Mouse (Mus musculus) hindbrain, embryonic 13.5 days (tissue): Measurements from ENCODE around the gene Slc26a1. TPM values are rescaled to one million over a fixed set of nuclear protein-coding genes. Genes with fewer than 3 reads are reported as not detected.
A peak's percentile ranks its signal among the peaks of the same experiment; 100 is the strongest.

Experiments
- ATAC-seq: fragments of 200-750 bp; cut with Nextera tagmentation; 2 replicates; pipeline ENCODE4 v1.8.0; 2017; ENCODE audit warnings: moderate TSS enrichment; ENCODE audit not compliant: low FRiP score
- H3K27ac ChIP-seq: fragments of 300-500 bp; sonication (generic); 2 replicates; pipeline ENCODE4 v1.5.1; 2015; ENCODE audit warnings: inconsistent platforms, mild to moderate bottlenecking, moderate library complexity
- H3K27me3 ChIP-seq: fragments of 300-500 bp; sonication (generic); 2 replicates; pipeline ENCODE4 v1.6.1; 2015; ENCODE audit warnings: mild to moderate bottlenecking, inconsistent platforms
- H3K36me3 ChIP-seq: fragments of 300-500 bp; sonication (generic); 2 replicates; pipeline ENCODE4 v1.6.1; 2015; ENCODE audit warnings: mild to moderate bottlenecking, inconsistent platforms
- H3K4me1 ChIP-seq: fragments of 300-500 bp; sonication (generic); replicated peaks from 2 replicates; pipeline ENCODE4 v1.6.1; 2015; ENCODE audit warnings: inconsistent platforms
- H3K4me2 ChIP-seq: fragments of 300-500 bp; sonication (generic); 2 replicates; pipeline ENCODE4 v1.6.1; 2015; ENCODE audit warnings: inconsistent platforms, mild to moderate bottlenecking, moderate library complexity
- H3K4me3 ChIP-seq: fragments of 300-500 bp; sonication (generic); 2 replicates; pipeline ENCODE4 v1.5.1; 2015; ENCODE audit warnings: mild to moderate bottlenecking, inconsistent platforms
- H3K9ac ChIP-seq: fragments of 300-500 bp; sonication (generic); 2 replicates; pipeline ENCODE4 v1.6.1; 2015; ENCODE audit warnings: mild to moderate bottlenecking, inconsistent platforms
- H3K9me3 ChIP-seq: fragments of 300-500 bp; sonication (generic); 2 replicates; pipeline ENCODE4 v1.6.1; 2016; ENCODE audit warnings: inconsistent platforms
- WGBS: fragments of 180-500 bp; shearing (Covaris S2); methylation state at CpG from one replicate; pipeline ENCODE4 v1.1.7; 2015; 5-methylcytosine and 5-hydroxymethylcytosine counted together
- polyA plus RNA-seq: library from polyadenylated mRNA; unstranded; fragments of >200 nt; fragmentation: Nextera tagmentation; extraction: Ambion mirVana; gene quantifications from 2 replicates; pipeline ENCODE4 v1.2.1, GENCODE M21; 2015

The Slc26a1 gene
- polyA plus RNA-seq: 2.0 and 2.7 TPM in 2 replicates

DNA sequence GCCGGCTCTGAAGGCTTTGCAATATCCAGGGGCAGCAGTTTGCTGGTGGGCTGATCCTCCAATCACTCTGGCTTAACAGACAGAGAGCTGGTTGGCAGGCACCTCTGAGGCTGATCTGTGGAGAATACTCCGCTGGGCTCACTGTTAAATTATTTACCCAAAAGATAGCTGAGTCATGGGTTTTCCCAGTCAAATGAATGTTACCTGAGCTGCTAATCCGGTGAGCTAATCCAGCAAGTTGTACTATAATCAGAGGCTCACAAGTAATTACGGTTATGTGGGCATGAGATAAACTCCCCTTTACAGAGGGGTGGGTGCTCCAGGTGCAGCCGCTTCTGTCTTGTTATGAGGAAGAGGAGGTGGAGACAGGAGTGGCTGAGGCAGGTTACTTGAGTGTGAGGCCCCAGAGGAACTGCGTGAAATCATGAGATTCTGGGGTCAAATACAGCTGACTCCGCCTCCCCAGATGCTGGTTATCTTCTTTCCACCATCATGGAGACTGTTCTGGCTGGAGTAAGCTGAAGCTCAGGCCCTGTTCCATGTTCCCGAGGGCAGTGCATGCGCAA, at the start of gene Slc26a1:
TSS of gene Slc26a1 (minus strand) at position 319 of the 566 bp plus-strand sequence.
- H3K9ac ChIP-seq: no peak within 1 kb of the TSS
- no peak within 1 kb of the TSS for H3K4me3 ChIP-seq
- WGBS: 83% methylated on average over 9 of the region's 9 CpGs
- H3K36me3 ChIP-seq: peaks cover 27% of the 10 kb centered on the region
- ATAC-seq: no peak
- H3K9me3 ChIP-seq: no peaks in the 10 kb centered on the region
- H3K4me1 ChIP-seq: peaks cover 18% of the 10 kb centered on the region
- H3K27me3 ChIP-seq: no peaks in the 10 kb centered on the region
- H3K4me2 ChIP-seq: no peak within 1 kb of the TSS
- H3K27ac ChIP-seq: peak within 1 kb of the TSS; percentile 94; the same call in 1 of the 2 replicates

DNA sequence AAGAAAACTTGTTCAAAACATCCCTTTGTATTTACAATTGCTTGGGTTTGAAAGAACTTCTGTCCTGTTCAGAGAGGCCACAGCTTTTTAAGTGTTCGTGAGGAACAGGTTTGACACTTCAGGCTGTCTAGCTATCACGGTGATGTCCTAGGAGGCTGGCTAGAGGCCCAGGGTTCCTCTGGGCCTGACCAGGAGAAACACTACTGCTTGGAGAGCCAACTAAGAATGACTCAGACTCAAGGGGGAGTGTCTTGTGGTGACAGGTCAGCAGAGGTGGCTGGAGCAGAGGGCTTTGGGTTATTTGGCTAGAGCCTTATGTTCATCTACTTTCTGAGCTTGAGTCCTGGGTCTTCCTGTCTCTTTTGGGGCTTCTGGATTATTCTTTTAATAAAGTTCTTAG, 48.6 kb upstream of the Slc26a1 start:
- no peaks in the 10 kb centered on the region for H3K36me3 ChIP-seq
- 65% methylated on average over 2 of the region's 2 CpGs for WGBS
- no peak overlapping the region for H3K4me2 ChIP-seq
- H3K9ac ChIP-seq: no peak overlapping the region
- H3K27me3 ChIP-seq: no peaks in the 10 kb centered on the region
- ATAC-seq: no peak
- no peak overlapping the region for H3K4me3 ChIP-seq
- no peaks in the 10 kb centered on the region for H3K9me3 ChIP-seq
- no peak overlapping the region for H3K27ac ChIP-seq
- H3K4me1 ChIP-seq: no peaks in the 10 kb centered on the region

DNA sequence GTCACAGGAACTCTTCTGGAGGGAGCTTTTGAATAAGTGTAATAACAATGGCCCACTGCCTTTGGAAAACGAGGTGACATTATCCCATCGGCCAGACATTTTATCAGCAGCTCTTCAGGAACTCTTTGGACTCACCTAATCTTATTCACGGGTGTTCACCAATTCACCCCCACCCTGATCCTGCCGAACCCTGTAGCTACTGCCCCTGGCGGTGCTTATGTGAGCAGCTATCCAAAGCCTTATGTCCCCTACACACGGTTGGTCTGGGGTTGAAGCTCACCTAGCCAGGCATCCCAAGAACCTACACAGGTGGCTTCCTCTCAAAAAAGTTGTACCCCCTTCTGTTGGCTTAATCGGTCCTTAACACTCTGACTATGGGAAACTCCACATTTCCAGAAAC, 44.4 kb upstream of the Slc26a1 start:
- Histone ChIP-seq H3K4me3 (no peak overlapping the region), H3K9me3 (no peaks in the 10 kb centered on the region), H3K36me3 (no peaks in the 10 kb centered on the region), H3K27ac (no peak overlapping the region), H3K4me2 (no peak overlapping the region), H3K4me1 (peaks cover 5% of the 10 kb centered on the region; the same call in 1 of the 2 replicates), H3K27me3 (no peaks in the 10 kb centered on the region), H3K9ac (no peak overlapping the region)
- ATAC-seq: no peak
- 69% methylated on average over 7 of the region's 7 CpGs for WGBS

DNA sequence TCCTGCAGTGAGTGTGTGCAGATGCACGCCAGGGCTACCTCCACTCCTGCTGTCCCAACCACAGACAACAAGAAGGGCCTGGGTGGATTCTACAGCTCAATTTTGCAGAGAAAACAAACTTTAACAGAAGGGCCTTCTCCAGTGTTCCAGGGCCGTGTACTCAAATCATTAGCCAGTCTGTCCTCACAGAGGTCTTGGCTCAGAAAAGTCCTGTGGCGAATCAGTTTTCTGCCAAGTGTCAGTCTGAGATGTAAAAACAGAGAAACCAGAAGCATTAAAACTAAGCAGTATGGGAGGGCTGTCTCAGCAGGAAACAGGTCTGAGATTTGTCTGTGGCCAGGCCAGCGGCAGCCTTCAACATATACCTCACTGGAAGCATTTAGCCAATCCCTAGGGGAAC, 42.7 kb upstream of the Slc26a1 start:
- ATAC-seq: no peak

DNA sequence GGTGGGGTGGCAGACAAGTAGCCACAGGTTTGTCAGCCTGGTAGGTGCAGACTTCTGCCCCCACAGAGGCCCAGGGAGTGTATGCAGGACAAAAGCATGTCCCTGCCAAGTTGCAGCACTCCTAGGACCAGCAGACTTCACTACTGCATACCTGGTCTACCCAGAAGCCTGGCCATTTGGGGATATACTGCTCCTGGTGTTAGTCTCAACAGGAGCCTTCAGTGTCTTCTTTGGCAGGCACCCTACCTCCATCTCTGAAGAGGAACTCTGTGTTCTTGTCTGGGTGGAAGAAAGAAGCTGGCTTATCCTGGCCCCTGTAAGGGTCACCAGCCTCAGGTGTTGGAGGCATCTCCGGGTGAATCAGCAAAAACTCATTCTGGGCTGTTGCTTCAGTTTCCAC, 40.6 kb upstream of the Slc26a1 start:
- no peak for ATAC-seq
- Histone ChIP-seq H3K27ac (no peak overlapping the region), H3K9me3 (no peaks in the 10 kb centered on the region), H3K36me3 (no peaks in the 10 kb centered on the region), H3K4me2 (no peak overlapping the region), H3K27me3 (no peaks in the 10 kb centered on the region), H3K4me1 (peaks cover 5% of the 10 kb centered on the region; the same call in 1 of the 2 replicates), H3K9ac (no peak overlapping the region), H3K4me3 (no peak overlapping the region)
- WGBS: 85% methylated on average over 1 of the region's 1 CpGs

More for the DNA sequence above, 42.7 kb upstream of the Slc26a1 start:
- Histone ChIP-seq H3K9ac (peak overlapping the region; percentile 31; the same call in 1 of the 2 replicates), H3K36me3 (no peaks in the 10 kb centered on the region), H3K4me1 (peaks cover 5% of the 10 kb centered on the region; the same call in 1 of the 2 replicates), H3K27me3 (no peaks in the 10 kb centered on the region), H3K4me3 (no peak overlapping the region), H3K27ac (peak overlapping the region; percentile 18), H3K9me3 (no peaks in the 10 kb centered on the region), H3K4me2 (no peak overlapping the region)
- WGBS: 36% methylated on average over 4 of the region's 4 CpGs

DNA sequence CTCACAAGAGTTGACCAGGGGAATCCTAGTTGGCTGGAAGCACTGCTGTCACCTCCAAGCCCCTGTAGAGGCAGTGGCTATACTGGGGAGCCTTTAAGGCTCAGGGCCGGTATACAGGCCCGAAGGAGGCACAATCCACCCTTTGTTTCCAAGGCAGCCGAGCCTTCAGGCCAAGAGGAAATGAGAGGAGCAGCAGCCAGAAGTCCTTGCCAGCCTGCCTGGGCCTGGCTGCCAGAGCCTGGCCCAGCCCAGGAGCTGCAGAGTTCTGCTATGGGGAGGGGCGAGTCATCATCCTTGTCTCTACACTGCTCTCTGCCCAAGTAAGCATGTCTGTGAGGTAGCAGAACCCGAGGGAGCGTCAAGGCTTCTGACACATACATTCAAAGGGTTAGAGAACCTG, 38.8 kb upstream of the Slc26a1 start:
- no peak overlapping the region for H3K4me2 ChIP-seq
- ATAC-seq: peak; percentile 32; the same call in 1 of the 2 replicates
- H3K9ac ChIP-seq: no peak overlapping the region
- no peaks in the 10 kb centered on the region for H3K9me3 ChIP-seq
- no peaks in the 10 kb centered on the region for H3K36me3 ChIP-seq
- H3K4me1 ChIP-seq: peaks cover 5% of the 10 kb centered on the region; the same call in 1 of the 2 replicates
- no peak overlapping the region for H3K4me3 ChIP-seq
- no peak overlapping the region for H3K27ac ChIP-seq
- 70% methylated on average over 6 of the region's 6 CpGs for WGBS
- H3K27me3 ChIP-seq: no peaks in the 10 kb centered on the region

DNA sequence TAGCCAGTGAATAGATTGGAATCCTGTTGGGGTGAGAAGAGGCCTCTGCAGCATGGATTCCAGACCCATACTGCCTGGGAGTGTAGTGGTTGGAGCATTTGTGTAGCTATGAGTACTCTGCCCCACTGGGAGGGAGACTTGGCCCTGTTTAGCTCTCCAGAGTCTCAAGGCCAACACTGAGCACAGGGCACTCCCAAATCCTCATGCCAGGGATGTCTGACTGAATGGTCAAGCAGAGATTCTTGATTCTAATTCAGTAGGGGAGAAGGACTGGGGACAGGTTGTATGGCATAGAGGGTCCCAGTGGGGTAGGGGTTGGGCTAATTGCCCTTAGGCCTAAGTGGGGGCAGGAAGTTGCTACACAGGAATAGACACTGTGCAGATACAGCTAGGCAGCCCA, 38.3 kb upstream of the Slc26a1 start:
- H3K36me3 ChIP-seq: no peaks in the 10 kb centered on the region
- no peaks in the 10 kb centered on the region for H3K9me3 ChIP-seq
- no peak overlapping the region for H3K27ac ChIP-seq
- no peaks in the 10 kb centered on the region for H3K27me3 ChIP-seq
- H3K9ac ChIP-seq: no peak overlapping the region
- no peak overlapping the region for H3K4me2 ChIP-seq
- ATAC-seq: no peak
- peaks cover 5% of the 10 kb centered on the region; the same call in 1 of the 2 replicates for H3K4me1 ChIP-seq
- H3K4me3 ChIP-seq: no peak overlapping the region

DNA sequence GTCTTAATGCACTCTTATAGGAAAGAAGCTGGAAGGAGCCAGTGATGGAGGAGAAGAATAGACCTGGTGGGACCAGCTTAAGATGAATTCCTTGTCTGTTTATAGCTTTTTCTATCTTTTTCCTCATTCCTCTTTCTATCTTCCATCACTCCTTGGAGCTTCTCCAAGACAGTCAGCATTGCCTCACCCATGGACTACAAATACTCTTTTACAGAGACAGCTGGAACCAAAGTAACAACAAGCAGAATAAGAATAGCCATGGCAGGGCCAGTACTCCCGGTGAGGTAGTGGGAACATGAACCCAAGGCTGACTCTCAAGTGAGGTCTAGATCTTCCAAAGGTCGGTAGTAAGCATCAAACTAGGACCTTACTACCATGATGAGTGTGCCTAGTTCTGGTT, 37.7 kb upstream of the Slc26a1 start:
- no peaks in the 10 kb centered on the region for H3K9me3 ChIP-seq
- H3K4me1 ChIP-seq: peaks cover 5% of the 10 kb centered on the region; the same call in 1 of the 2 replicates
- H3K27ac ChIP-seq: no peak overlapping the region
- ATAC-seq: no peak
- no peaks in the 10 kb centered on the region for H3K36me3 ChIP-seq
- no peak overlapping the region for H3K4me3 ChIP-seq
- no peaks in the 10 kb centered on the region for H3K27me3 ChIP-seq
- no peak overlapping the region for H3K9ac ChIP-seq
- H3K4me2 ChIP-seq: no peak overlapping the region
- 92% methylated on average over 2 of the region's 2 CpGs for WGBS

DNA sequence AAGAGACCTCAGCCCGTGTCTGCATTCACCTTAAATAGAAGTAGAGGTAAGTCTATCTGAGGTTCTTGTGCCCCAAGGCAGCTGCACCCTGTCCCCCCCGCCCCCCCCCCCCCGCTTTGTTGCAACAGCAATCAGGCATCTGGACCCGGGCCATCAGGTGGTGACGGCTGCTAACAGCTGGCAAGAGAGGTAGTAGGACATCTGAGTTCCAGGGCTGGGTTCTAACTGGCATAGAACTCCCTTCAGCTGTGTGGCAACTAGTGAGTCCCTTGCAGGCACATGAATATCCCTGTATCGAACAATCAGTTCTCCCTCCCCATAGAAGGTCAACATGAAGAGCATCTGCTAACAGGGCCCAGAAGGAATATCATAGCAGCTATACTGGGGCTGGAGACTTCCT, 36.6 kb upstream of the Slc26a1 start:
- Histone ChIP-seq H3K4me2 (no peak overlapping the region), H3K27me3 (no peaks in the 10 kb centered on the region), H3K4me1 (no peaks in the 10 kb centered on the region), H3K9me3 (no peaks in the 10 kb centered on the region), H3K4me3 (no peak overlapping the region), H3K27ac (no peak overlapping the region), H3K36me3 (no peaks in the 10 kb centered on the region), H3K9ac (no peak overlapping the region)
- 85% methylated on average over 6 of the region's 6 CpGs for WGBS
- ATAC-seq: no peak

DNA sequence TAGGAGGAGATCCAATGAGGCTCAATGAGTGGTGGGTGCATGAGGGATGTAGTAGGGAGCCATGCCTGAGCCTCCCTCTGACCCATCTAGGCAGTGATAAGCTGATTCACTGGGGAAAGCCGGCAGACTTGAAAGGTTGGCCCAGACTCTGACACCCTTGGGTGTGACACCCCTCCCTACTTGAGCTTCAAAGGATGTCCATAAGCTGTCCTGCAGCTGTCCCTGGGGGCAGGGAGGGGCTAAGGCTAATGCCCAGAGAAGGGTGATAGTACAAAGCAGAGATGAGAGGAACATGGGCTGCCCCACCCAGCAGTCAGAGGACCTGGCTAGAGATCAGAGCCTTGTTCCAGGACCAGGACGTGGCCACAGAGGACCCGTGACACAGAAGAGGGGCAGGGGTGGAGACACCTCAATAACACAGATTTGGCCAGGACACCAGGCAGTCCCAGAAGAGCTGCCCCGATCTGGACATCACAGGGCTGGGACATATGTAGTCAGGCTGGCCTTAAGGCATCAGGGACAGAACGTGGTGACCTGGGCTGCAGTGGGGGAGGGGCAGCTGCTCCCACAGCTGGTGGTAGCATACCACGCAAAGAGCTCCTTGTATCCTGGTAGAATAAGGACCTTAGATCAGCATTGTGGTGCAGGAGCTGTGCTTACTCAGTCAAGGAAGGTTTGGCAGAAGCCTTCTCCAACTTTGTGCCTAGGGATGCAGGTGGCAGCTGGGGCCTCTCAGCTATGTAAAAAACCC, 33.8 kb upstream of the Slc26a1 start:
- H3K36me3 ChIP-seq: peaks cover 13% of the 10 kb centered on the region; the same call in 1 of the 2 replicates
- no peaks in the 10 kb centered on the region for H3K4me1 ChIP-seq
- no peak overlapping the region for H3K9ac ChIP-seq
- WGBS: 64% methylated on average over 6 of the region's 6 CpGs
- H3K4me2 ChIP-seq: no peak overlapping the region
- H3K27ac ChIP-seq: no peak overlapping the region
- H3K27me3 ChIP-seq: no peaks in the 10 kb centered on the region
- H3K4me3 ChIP-seq: no peak overlapping the region
- H3K9me3 ChIP-seq: no peaks in the 10 kb centered on the region
- no peak for ATAC-seq

DNA sequence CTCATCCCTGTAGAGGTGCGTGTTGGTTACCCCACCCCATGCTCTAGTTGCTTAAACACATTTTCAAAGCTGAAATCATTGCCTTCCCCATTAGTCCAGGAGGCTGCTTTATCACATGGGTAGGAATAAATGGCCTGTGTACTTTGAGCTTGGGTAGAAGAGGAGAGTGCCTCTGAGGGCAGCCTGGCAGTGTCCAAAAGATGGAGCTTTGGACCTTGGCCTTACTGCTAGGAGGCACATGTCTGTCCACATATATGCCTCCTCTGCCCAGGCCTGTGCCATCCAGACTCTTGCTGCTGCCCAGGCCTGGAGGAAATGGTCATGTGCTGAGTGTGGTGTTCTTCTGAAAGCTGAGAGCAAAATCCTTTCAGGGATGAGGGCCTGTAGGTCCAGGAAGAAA, 33.0 kb upstream of the Slc26a1 start:
- Histone ChIP-seq H3K36me3 (peaks cover 13% of the 10 kb centered on the region; the same call in 1 of the 2 replicates), H3K27ac (no peak overlapping the region), H3K27me3 (no peaks in the 10 kb centered on the region), H3K4me1 (no peaks in the 10 kb centered on the region), H3K9ac (no peak overlapping the region), H3K9me3 (no peaks in the 10 kb centered on the region), H3K4me2 (no peak overlapping the region), H3K4me3 (no peak overlapping the region)
- 92% methylated on average over 1 of the region's 1 CpGs for WGBS
- ATAC-seq: no peak

DNA sequence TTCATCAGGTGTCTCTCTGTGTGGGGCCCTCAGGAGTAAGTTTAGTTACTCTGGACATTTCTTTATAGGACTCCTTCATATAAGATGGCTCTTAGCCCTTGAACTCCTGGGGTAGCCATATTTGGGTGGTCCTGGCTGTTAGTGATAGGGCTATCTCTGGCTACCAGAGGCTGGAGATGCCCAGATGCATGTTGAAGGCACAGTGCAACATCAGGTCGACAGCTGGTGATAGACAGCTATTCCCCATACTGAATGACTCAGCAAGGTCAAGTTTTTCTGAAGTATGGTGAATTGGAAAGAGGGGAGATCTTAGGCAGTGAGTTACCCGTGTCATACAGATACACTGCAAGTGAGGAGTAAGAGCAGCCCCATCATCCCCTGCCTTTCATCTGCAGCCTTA, 32.4 kb upstream of the Slc26a1 start:
- no peak for ATAC-seq
- Histone ChIP-seq H3K27me3 (no peaks in the 10 kb centered on the region), H3K4me3 (no peak overlapping the region), H3K9ac (no peak overlapping the region), H3K4me2 (no peak overlapping the region), H3K4me1 (no peaks in the 10 kb centered on the region), H3K36me3 (peaks cover 13% of the 10 kb centered on the region; the same call in 1 of the 2 replicates), H3K9me3 (no peaks in the 10 kb centered on the region), H3K27ac (no peak overlapping the region)
- 82% methylated on average over 2 of the region's 2 CpGs for WGBS
